ENCODE assay signal across 8 mouse cellular contexts in the genomic region with DNA sequence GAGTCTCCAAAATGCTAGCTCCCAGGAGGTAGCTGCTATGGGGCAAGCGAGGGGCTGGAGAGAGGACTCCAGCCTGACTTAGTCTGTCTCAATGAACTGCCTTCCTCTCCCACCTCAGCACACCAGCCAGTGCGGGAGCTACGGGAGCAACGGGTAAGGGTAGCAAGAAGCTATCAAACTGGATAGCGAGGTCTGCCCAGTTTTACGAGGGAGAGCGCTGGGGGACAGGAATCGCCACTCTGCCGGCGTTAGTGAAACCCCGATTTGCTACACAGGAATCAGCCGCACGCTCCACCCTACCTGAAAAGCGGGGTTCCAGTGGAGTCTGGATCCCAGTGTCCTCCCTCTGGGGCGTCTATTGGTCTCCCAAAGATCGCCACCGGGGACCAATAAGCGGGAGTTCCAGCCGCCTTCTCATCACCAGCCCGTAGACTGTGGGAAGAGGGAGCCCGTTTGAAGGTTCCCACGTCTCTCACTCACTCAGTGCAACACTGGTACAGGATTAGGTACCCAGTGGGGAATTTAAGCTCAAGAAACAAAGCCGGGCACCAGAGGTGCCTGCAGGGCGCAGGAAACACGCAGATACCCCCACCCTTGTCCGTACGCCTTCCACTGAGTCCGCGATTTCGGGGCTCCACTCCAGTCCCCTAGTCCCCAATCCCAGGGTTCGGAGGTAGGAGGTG. TPM values are rescaled to one million over a fixed set of nuclear protein-coding genes. Genes with fewer than 3 reads are reported as not detected.
DNase-seq lines count a peak whose midpoint lies in the region; ATAC-seq and TF ChIP-seq lines count a peak whose summit lies in the region.

No protein-coding gene starts in this region.

- H3K4me2 ChIP-seq in kidney, embryonic 14.5 days (replicated peaks; ENCODE audit: low read depth, low read length) = peak overlapping the region; percentile 97
- H3K4me2 ChIP-seq in forebrain, embryonic 16.5 days (ENCODE audit: low read length) = peak overlapping the region; percentile 92
- H3K4me2 ChIP-seq in liver, embryonic 11.5 days = peak overlapping the region; percentile 82
- peak overlapping the region; percentile 95 for H3K4me2 ChIP-seq in stomach, embryonic 15.5 days

- 0 out of 2 replicates have a peak, but pooled peaks cover 6% of the 10 kb centered on the region for H3K4me1 ChIP-seq in kidney, embryonic 14.5 days (ENCODE audit: control insufficient read depth, insufficient read depth, low read length)
- H3K4me1 ChIP-seq in forebrain, embryonic 16.5 days (replicated peaks; ENCODE audit: control insufficient read depth, insufficient read depth, low read length) = peaks cover 2% of the 10 kb centered on the region; the same call in 1 of the 2 replicates
- H3K4me1 ChIP-seq in liver, embryonic 11.5 days (replicated peaks; ENCODE audit: control insufficient read depth, insufficient read depth, low read length) = no peaks in the 10 kb centered on the region
- H3K4me1 ChIP-seq in stomach, embryonic 15.5 days = peaks cover 5% of the 10 kb centered on the region; the same call in 1 of the 2 replicates

- TF ChIP-seq CTCF in brain, embryonic 14.5 days (IDR thresholded peaks at IDR 0.05; ENCODE audit: borderline replicate concordance, extremely low read depth, insufficient read depth, insufficient read length) = no peak

- no peak overlapping the region for H3K27ac ChIP-seq in kidney, embryonic 14.5 days (ENCODE audit: low read depth, low read length)
- no peak overlapping the region for H3K27ac ChIP-seq in forebrain, embryonic 16.5 days (ENCODE audit: low read length)
- no peak overlapping the region for H3K27ac ChIP-seq in liver, embryonic 11.5 days (ENCODE audit: low read depth, low read length)
- H3K27ac ChIP-seq in stomach, embryonic 15.5 days = no peak overlapping the region

- no peak for DNase-seq in kidney, adult 8-10 months
- DNase-seq in brain, embryonic 14.5 days (ENCODE audit: low read depth) = peak; percentile 45
- DNase-seq in liver, embryonic 11.5 days (ENCODE audit: low spot score) = no peak
- no peak for DNase-seq in spleen, postnatal 14 days (ENCODE audit: low spot score in 2 of 2)
- DNase-seq in kidney, postnatal 25 days = no peak

- peak overlapping the region; percentile 57 for H3K4me3 ChIP-seq in kidney, embryonic 14.5 days (ENCODE audit: low read length)
- H3K4me3 ChIP-seq in forebrain, embryonic 16.5 days (replicated peaks; ENCODE audit: low read length) = peak overlapping the region; percentile 60
- H3K4me3 ChIP-seq in liver, embryonic 11.5 days (ENCODE audit: low read depth, low read length) = peak overlapping the region; percentile 51
- H3K4me3 ChIP-seq in stomach, embryonic 15.5 days (replicated peaks) = peak overlapping the region; percentile 46

- under 1% methylated on average over 31 of the region's 31 CpGs for WGBS in kidney, embryonic 14.5 days
- WGBS in forebrain, embryonic 16.5 days = under 1% methylated on average over 31 of the region's 31 CpGs
- 2% methylated on average over 31 of the region's 31 CpGs for WGBS in liver, embryonic 11.5 days
- 1% methylated on average over 31 of the region's 31 CpGs for WGBS in stomach, embryonic 15.5 days

- no peaks in the 10 kb centered on the region for H3K9me3 ChIP-seq in kidney, embryonic 14.5 days (ENCODE audit: control insufficient read depth, low read length)
- H3K9me3 ChIP-seq in forebrain, embryonic 16.5 days (ENCODE audit: control insufficient read depth, low read length) = no peaks in the 10 kb centered on the region
- H3K9me3 ChIP-seq in liver, embryonic 11.5 days (ENCODE audit: control insufficient read depth, low read length) = no peaks in the 10 kb centered on the region
- no peaks in the 10 kb centered on the region for H3K9me3 ChIP-seq in stomach, embryonic 15.5 days

- no peak for TF ChIP-seq POLR2A in brain, embryonic 14.5 days (IDR thresholded peaks at IDR 0.05; ENCODE audit: borderline replicate concordance, extremely low read depth, insufficient read depth, insufficient read length, poor library complexity, severe bottlenecking)

- ATAC-seq in kidney, embryonic 14.5 days (ENCODE audit: low FRiP score, low TSS enrichment) = peak; percentile 56
- peak; percentile 72 for ATAC-seq in forebrain, embryonic 16.5 days
- ATAC-seq in liver, embryonic 11.5 days (replicated peaks; ENCODE audit: low FRiP score) = no peak
- ATAC-seq in stomach, embryonic 15.5 days (ENCODE audit: insufficient read depth, low FRiP score, low read depth) = no peak

- peaks cover 11% of the 10 kb centered on the region for H3K27me3 ChIP-seq in kidney, embryonic 14.5 days (ENCODE audit: control insufficient read depth, insufficient read depth, low read length)
- 0 out of 2 replicates have a peak, but pooled peaks cover 3% of the 10 kb centered on the region for H3K27me3 ChIP-seq in forebrain, embryonic 16.5 days (replicated peaks; ENCODE audit: control insufficient read depth, insufficient read depth, low read length)
- H3K27me3 ChIP-seq in liver, embryonic 11.5 days (replicated peaks; ENCODE audit: control insufficient read depth, insufficient read depth, low read length) = peaks cover 36% of the 10 kb centered on the region
- H3K27me3 ChIP-seq in stomach, embryonic 15.5 days (replicated peaks) = peaks cover 7% of the 10 kb centered on the region

- peak overlapping the region; percentile 45; the same call in 1 of the 2 replicates for H3K9ac ChIP-seq in kidney, embryonic 14.5 days (ENCODE audit: low read depth, low read length)
- peak overlapping the region; percentile 42 for H3K9ac ChIP-seq in forebrain, embryonic 16.5 days (replicated peaks; ENCODE audit: low read depth, low read length)
- no peak overlapping the region; the same call in 1 of the 2 replicates for H3K9ac ChIP-seq in liver, embryonic 11.5 days (ENCODE audit: low read depth, low read length)
- H3K9ac ChIP-seq in stomach, embryonic 15.5 days = no peak overlapping the region

- no peaks in the 10 kb centered on the region for H3K36me3 ChIP-seq in kidney, embryonic 14.5 days (ENCODE audit: control insufficient read depth, insufficient read depth, low read length)
- no peaks in the 10 kb centered on the region for H3K36me3 ChIP-seq in forebrain, embryonic 16.5 days (ENCODE audit: control insufficient read depth, insufficient read depth)
- no peaks in the 10 kb centered on the region for H3K36me3 ChIP-seq in liver, embryonic 11.5 days (ENCODE audit: control insufficient read depth, insufficient read depth, low read length)
- no peaks in the 10 kb centered on the region for H3K36me3 ChIP-seq in stomach, embryonic 15.5 days

RNA-seq across cellular contexts. Expression of a gene that starts 0.6 kb away (rescaled TPM):
- polyA plus RNA-seq in kidney, embryonic 14.5 days (2014; fragmentation: Nextera tagmentation; extraction: Ambion mirVana) = 0.20 and 0.30 TPM in 2 replicates
- polyA plus RNA-seq in brain, embryonic 14.5 days (2012; rRNA removed) = 3.5 and 5.7 TPM in 2 replicates
- polyA plus RNA-seq in forebrain, embryonic 16.5 days (2015; fragmentation: Nextera tagmentation; extraction: Ambion mirVana) = 6.1 and 6.7 TPM in 2 replicates
- 2.6 and 3.2 TPM in 2 replicates for polyA plus RNA-seq in liver, embryonic 11.5 days (2014; fragmentation: Nextera tagmentation; extraction: Ambion mirVana)
- polyA plus RNA-seq in stomach, embryonic 15.5 days (2015; fragmentation: Nextera tagmentation; extraction: Ambion mirVana) = 0.27 and 0.57 TPM in 2 replicates

Comparison
In these comparisons a context has a peak if more than half of its experiments do, and no peak if none do; other contexts are left out.
1. ATAC-seq: peak in kidney, embryonic 14.5 days (single experiment) and forebrain, embryonic 16.5 days (single experiment); none in liver, embryonic 11.5 days (single experiment) and stomach, embryonic 15.5 days (single experiment).
2. H3K9ac ChIP-seq: peak in kidney, embryonic 14.5 days (single experiment) and forebrain, embryonic 16.5 days (single experiment); none in liver, embryonic 11.5 days (single experiment) and stomach, embryonic 15.5 days (single experiment).
3. Peak in every context shown above with its lines, with median percentiles within 50 percentile points of each other: H3K4me2 ChIP-seq and H3K4me3 ChIP-seq.